Mouse (Mus musculus) hematopoietic stem cell, adult 5-6 weeks (primary cell): ENCODE results near the gene Sowahb. TPM values are rescaled to one million over a fixed set of nuclear protein-coding genes. Genes with fewer than 3 reads are reported as not detected.

Source experiments
- total RNA-seq: library from RNA; stranded (forward); fragments of 172-1452, 232-1000 nt; gene quantifications from 2 replicates; pipeline ENCODE4 v1.2.3, GENCODE M21; 2017

Gene Sowahb
- total RNA-seq, 1 experiment from 2014 or later: not detected

Other genes with a start within 250 kb of the Sowahb start
- gene Sept11, start 48.4 kb upstream of the Sowahb start, total RNA-seq: 40.8 and 59.0 TPM in 2 replicates
- gene Ccni, start 161.5 kb upstream of the Sowahb start, total RNA-seq: 173 and 187 TPM in 2 replicates
- gene 2010109A12Rik, start 161.5 kb upstream of the Sowahb start, total RNA-seq: 4.8 and 4.9 TPM in 2 replicates
- gene Ccng2, start 222.2 kb upstream of the Sowahb start, total RNA-seq: 79.9 and 108 TPM in 2 replicates